Mouse (Mus musculus) CD4-positive helper T cell, adult 2 months (primary cell): ENCODE data around the gene Olfr16.

ENCODE experiments used
- DNase-seq: peaks from one replicate; pipeline ENCODE4 v3.0.0-alpha.2; 2012; ENCODE audit warnings: low read depth, missing footprints, low spot score

The Olfr16 gene

DNA sequence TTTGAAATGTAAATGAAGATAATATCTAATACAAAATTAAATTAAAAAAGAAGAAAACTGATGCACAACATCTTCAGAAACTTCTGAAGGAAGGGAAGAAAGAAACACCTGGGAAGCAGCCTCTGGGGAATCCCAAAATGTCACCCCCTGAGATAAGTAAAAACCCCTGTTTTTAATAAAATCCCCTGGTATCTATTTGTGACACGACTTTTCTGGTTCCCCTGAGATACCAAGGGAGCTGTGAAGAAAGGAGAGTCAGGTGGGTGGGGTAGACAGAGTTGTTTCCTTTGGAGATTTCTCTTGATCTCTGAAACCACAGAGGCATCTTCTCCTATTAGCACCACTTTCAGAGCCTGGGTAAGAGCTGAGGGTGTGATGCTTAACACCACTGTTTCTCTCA, at the start of gene Olfr16:
TSS of gene Olfr16 (plus strand) at position 250 of the 400 bp plus-strand sequence.
- DNase-seq = no peak

DNA sequence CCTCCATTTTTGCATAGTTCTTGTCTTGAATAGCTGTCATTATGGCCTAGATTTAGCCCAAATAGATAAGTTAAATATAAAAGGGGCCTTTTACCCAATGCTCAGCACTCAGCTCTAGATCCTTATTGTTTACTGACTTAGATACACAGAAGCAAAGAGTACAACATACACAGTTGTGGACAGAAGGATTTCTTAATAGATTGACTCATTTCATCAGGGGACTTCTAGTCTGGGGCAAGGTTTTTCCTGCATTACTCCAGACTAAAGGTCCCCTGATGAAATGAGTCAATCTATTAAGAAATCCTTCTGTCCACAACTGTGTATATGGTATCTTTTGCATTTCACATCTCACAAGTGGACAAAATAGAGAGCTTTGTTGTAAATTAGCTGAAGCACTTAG, 46.9 kb upstream of the Olfr16 start:
- DNase-seq = no peak

DNA sequence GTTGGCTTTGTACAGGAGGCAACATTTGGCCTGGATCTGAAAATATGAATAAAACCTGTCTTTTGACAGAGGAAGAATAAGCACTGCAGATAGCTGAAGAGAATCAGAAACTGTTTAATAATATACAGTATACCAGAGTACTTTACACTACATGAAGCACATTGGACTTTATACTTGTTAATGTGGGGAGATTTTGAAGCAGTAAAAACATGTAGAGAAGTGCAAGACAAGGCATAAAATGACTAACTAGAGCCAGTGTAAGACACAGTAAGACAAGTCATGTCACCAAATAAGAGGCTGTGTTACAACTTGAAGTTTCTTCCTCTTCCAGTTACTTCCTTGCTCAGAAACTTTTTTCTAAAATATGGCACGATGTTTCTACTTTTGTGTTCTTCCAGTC, 33.1 kb upstream of the Olfr16 start:
- DNase-seq = no peak

DNA sequence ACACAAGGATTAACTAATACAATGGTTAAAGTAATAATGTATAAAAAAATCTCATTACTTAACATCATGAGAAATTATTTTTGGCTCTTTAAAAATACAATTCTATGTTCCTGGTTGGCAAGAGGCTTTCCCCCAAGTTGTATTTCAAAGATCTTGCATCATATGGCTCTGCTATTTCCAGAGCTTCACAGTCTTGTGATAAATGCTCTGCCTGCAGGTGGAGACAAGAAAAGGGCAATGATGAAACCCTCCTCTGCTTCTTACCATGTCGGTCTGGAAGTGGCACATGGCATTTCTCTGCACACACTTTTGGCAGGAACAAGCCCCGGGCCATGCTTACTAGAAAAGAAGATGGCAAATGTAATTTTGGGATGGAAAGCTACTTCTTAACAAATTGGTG, 31.8 kb upstream of the Olfr16 start:
- DNase-seq = no peak

DNA sequence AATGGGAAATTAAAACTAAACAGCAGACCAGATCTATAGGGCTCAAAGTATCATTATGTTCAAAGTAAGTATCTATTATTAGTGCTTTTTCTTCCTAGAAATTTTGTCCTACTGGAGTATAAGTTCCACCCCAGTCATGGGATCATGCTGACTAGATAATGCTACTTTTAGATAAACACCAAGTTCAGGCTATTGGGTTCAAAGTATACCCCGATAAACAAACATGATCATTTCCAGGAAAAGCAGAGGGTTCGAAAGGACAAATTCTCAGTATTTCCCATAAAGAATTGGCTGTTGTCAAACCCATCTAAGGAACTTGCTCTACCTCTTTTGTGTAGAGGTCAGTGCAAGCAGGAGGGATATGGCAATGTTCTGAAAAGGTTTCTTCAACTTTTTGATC, 18.0 kb upstream of the Olfr16 start:
- no peak for DNase-seq

DNA sequence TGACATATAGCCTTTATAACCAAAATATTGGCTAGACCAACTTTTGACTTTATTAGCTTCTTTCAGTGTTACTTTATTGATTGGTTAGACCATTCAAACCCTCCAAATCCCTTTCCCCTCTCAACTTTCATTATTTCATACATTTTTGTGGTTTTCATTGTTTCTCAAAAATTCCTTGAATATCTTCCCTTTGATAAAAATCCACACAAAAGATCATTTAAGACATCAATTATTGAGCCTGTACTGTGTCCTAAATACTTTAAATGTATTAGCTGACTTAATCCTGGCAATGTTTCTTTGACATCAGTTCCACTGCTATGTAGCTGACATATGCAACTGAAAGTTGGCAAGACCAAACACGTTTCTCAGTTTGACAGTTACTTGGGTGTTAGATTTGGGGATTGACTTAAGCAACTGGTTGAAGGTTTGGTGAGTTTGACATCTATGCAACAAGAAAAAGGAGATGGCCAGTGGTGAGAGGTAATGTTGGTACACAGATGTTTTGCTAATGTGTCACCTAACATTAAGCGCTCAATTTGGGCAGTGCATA, 1.0 kb downstream of the Olfr16 start:
- DNase-seq = no peak

DNA sequence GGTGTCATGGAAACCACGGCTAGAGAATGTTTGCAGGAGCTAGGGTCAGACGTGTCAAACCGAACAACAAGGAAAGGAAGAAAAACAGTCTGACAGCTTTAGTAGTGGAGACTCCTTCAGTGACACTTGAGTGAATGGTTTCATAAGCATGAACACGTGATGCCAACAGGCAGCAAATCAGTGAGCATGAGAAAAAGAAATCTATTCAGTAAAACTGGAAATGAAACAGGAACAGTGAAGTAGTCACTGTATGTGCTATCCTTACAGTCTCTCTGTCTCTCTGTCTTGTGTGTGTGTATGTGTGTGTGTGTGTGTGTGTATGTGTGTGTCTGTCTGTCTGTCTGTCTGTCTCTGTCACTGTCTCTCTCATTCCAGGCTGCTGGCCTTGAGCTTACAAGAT, 5.2 kb downstream of the Olfr16 start:
- no peak for DNase-seq

DNA sequence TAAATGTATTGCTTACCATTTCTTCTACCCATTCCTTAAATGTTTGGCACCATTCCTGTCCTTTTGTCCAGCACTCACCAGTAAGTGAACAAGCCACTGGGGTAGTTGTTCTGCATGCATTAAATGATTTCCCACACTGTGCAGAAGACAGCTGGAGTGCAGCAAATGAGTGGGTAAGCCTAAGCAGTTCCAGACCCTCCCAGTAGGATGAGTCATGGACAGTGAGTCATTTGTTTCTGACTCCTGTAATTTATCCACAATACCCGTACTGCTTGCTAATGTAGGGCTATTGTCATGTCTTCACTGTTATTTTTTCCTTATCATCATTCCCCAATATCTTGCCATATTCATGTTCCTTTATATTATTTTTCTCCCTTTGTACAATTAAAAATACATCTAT, 10.2 kb downstream of the Olfr16 start:
- no peak for DNase-seq

DNA sequence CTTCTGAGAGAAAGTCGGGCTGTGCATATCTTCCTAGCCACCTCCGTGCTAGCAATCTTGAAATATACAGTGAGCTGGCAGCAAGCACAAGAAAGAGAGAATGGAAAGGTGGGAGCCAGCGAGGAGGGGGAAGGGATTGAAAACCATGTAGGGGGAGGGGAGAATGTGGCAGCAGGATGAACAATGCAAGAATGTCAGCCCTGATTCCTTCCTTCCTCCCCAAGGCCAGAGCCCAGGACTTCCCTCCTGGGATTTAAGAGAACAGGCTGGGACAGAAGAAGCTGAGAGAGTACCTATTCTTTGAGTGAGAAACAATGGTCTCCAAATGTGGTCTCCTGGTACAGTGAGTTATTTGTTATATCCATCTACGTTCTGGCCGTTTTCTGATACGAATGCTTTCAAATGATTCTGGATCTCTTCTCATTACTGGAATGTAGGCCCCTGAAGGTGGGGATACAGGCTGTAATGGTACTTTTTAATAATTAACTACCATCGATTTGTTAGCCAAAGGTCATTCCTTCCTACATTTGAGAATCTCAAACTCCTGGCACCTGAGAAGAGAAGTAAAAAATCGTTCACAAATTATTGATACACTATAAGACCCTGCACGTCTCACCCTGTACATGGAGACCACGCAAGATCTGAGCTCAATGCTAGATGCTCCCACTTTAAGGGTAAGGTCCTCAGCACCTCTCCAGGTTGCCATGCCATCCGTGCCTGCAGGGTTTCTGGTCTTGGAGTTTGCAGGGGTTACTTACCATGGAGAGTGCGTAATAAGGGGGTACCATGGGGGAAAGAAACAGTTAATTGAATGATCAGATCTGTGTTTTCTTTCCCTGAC, 39.8 kb downstream of the Olfr16 start:
- DNase-seq = no peak

DNA sequence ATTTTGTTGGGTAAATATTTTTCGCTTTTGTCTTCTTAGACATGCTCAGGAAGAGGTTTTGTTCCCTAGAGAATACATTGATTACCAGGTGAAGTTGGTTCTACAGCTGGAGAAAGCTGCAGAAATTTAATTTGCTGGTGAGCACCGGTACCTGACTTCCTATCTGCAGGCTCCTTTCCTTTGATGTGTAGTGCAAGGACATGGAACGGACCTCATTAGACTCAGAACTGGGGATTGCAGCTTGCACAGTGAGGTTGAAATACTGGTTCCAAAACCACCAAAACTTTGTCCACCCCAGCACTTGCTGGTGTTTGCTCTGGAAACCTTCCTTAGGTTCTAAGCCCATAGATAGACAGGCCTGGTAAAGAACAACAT, 40.4 kb downstream of the Olfr16 start:
- no peak for DNase-seq
